Mouse (Mus musculus): ENCODE results near the gene Fstl3.

DNA sequence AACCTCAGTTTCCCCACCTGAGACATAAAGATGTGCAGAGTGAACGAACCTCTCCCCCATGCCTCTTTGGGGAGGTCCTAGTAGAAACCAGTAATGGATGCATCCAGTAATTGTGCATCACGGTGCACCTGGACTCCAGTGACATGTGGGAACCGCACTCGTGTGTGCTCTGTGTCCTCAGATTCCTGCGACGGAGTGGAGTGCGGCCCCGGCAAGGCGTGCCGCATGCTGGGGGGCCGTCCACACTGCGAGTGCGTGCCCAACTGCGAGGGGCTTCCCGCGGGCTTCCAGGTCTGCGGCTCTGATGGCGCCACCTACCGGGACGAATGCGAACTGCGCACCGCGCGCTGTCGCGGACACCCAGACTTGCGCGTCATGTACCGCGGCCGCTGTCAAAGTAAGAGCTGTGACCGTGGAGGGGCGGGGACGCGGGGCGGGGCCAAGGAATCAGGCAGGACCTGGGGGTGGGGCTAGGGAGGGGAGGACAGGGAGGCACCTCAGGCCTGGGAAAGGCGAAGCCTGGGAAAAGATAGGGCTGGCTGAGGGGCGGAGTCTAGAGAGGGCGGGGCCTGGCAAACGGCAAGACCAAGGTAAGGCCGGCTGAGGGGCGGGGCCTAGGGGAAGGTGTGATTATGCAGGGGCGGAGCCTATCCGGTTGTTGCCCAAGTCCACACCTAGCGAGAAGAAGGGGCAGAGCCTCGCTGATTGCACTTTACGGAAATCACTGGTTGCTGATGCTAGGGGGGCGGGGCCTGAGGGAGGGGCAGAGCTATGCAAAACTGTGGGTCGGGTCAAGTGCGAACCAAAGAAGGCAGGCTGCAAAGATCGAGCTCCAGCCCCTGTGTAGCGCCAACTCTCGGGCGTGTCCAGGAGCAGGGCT, 3.0 kb downstream of the Fstl3 start:
- TF ChIP-seq CTCF (IDR thresholded peaks at IDR 0.05; ENCODE audit: low read depth, low read length), result peak; percentile 54
- no peak for TF ChIP-seq GATA1 (IDR thresholded peaks at IDR 0.05; ENCODE audit: borderline replicate concordance, low read length)
- TF ChIP-seq POLR2AphosphoS5 (IDR thresholded peaks at IDR 0.05; ENCODE audit: insufficient replicate concordance, low read depth, low read length), result no peak
